Mouse (Mus musculus): ENCODE results near the gene Olfr961.

GRCm38 (mm10) chr9:39644785-39645184 lies at the start of gene Olfr961:
- no peak for TF ChIP-seq RCOR1 (conservative IDR thresholded peaks at IDR 0.05; ENCODE audit: low read depth, low read length)
- TF ChIP-seq MAFK (IDR thresholded peaks at IDR 0.05; ENCODE audit: insufficient replicate concordance, low read length) = no peak
- no peak for TF ChIP-seq USF2 (conservative IDR thresholded peaks at IDR 0.05; ENCODE audit: low read depth, low read length)
- no peak for TF ChIP-seq NRF1 (IDR thresholded peaks at IDR 0.05; ENCODE audit: low read depth, low read length)
- TF ChIP-seq CTCF (conservative IDR thresholded peaks at IDR 0.05 in 1 of 2, IDR thresholded peaks at IDR 0.05 in 1 of 2; ENCODE audit: low read depth in 2 of 2, low read length in 2 of 2) = no peak
- no peak for TF ChIP-seq HCFC1 (IDR thresholded peaks at IDR 0.05; ENCODE audit: low read depth, low read length)
- TF ChIP-seq USF1 (IDR thresholded peaks at IDR 0.05; ENCODE audit: low read depth, low read length) = no peak
- TF ChIP-seq POLR2A (IDR thresholded peaks at IDR 0.05; ENCODE audit: low read depth, low read length) = no peak
- no peak for TF ChIP-seq ZC3H11A (IDR thresholded peaks at IDR 0.05; ENCODE audit: low read depth, low read length)
- TF ChIP-seq MAX (IDR thresholded peaks at IDR 0.05; ENCODE audit: low read length) = no peak
- TF ChIP-seq ZNF384 (IDR thresholded peaks at IDR 0.05; ENCODE audit: low read depth, low read length) = no peak
- TF ChIP-seq POLR2AphosphoS2 (IDR thresholded peaks at IDR 0.05; ENCODE audit: low read depth, low read length) = no peak
